Mouse (Mus musculus): Measurements from ENCODE around the gene Focad.

DNA sequence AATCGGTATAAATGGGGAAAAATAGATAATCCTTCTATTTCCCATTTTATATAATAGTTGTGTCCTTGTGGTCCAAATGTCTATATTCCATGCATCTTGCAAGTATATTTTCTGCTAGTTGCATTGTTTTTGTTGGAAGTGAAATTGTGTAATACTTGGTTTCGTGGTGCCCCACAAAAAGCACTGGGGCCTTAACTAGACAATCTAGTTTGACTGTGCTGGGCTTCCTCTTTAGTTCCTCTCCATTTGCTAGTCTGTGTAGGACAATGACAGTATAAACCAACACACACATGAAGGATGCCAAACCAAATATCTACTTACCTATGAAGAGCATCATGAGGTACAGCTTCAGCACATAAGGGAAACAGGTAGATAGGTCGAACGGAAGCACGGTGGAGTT is 324.9 kb downstream of the Focad start:
- TF ChIP-seq CTCF (IDR thresholded peaks at IDR 0.05; ENCODE audit: insufficient read depth, low read length): no peak
- no peak for TF ChIP-seq POLR2A (IDR thresholded peaks at IDR 0.05; ENCODE audit: borderline replicate concordance, extremely low read depth, low read depth, low read length)
